ENCODE assay signal across 18 mouse cellular contexts in genomic region chr8:80981696-80982095, GRCm38 (mm10). TPM values are rescaled to one million over a fixed set of nuclear protein-coding genes. Genes with fewer than 3 reads are reported as not detected.
DNase-seq lines count a peak whose midpoint lies in the region; ATAC-seq lines count a peak whose summit lies in the region.
"Had no signal": no experiment of that assay in that cellular context is flagged by ENCODE, and none has a peak within 500 bp of the region (broad histone marks: within the 10 kb centered on the region; RNA-seq: fewer than 3 reads in every experiment).

No protein-coding gene starts in this region.

- H3K9ac ChIP-seq in heart, embryonic 11.5 days (ENCODE audit: low read depth, low read length): no peak overlapping the region
- H3K9ac ChIP-seq: forebrain, embryonic 15.5 days had no signal

- H3K4me2 ChIP-seq in heart, embryonic 11.5 days: no peak overlapping the region
- H3K4me2 ChIP-seq: forebrain, embryonic 15.5 days had no signal

- WGBS in heart, embryonic 11.5 days (ENCODE audit: insufficient replicate concordance): 81% methylated on average over 9 of the region's 9 CpGs

- H3K27ac ChIP-seq in heart, embryonic 11.5 days (ENCODE audit: low read depth, low read length): no peak overlapping the region
- H3K27ac ChIP-seq: embryonic facial prominence, embryonic 10.5 days; heart, embryonic 10.5 days; hindbrain, postnatal 0 days; limb, embryonic 10.5 days had no signal

- no peaks in the 10 kb centered on the region for H3K4me1 ChIP-seq in heart, embryonic 11.5 days (ENCODE audit: control insufficient read depth, insufficient read depth, low read length)
- H3K4me1 ChIP-seq: heart, embryonic 10.5 days had no signal

- peak; percentile 11 for DNase-seq in kidney, postnatal 10 days
- DNase-seq in kidney, adult 8-10 months: no peak
- DNase-seq in A20 (ENCODE audit: low read depth, low spot score): peak; percentile 77
- DNase-seq in spleen, postnatal 36 days (ENCODE audit: low spot score in 2 of 2): peak; percentile 79 to 84
- DNase-seq: adrenal gland, postnatal 25 days; cerebellum, adult 9-10 months; lung, postnatal 14 days; thymus, adult 18-20 months; thymus, postnatal 4 days had no signal

- H3K27me3 ChIP-seq in heart, embryonic 11.5 days (ENCODE audit: control insufficient read depth, insufficient read depth, low read length): no peaks in the 10 kb centered on the region
- H3K27me3 ChIP-seq: forebrain, embryonic 15.5 days had no signal

- no peaks in the 10 kb centered on the region for H3K9me3 ChIP-seq in heart, embryonic 11.5 days (replicated peaks; ENCODE audit: control insufficient read depth, low read length)
- H3K9me3 ChIP-seq: embryonic facial prominence, embryonic 10.5 days; forebrain, embryonic 15.5 days; heart, embryonic 10.5 days; limb, embryonic 10.5 days had no signal

- ATAC-seq in hematopoietic stem cell, adult 5-6 weeks (replicated peaks in 1 of 2; ENCODE audit: insufficient read depth in 1 of 2, low FRiP score in 2 of 2, low TSS enrichment in 1 of 2, low read depth in 1 of 2, poor library complexity in 2 of 2, severe bottlenecking in 2 of 2): peak; percentile 67 to 80; a peak in 2 of 4 replicates
- no peak for ATAC-seq in heart, embryonic 11.5 days (replicated peaks; ENCODE audit: insufficient number of reproducible peaks, low FRiP score, low TSS enrichment)
- no peak for ATAC-seq in cerebellum, adult (ENCODE audit: insufficient number of reproducible peaks, low FRiP score, low TSS enrichment)
- ATAC-seq: hindbrain, postnatal 0 days; intestine, embryonic 16.5 days had no signal

- peaks cover 15% of the 10 kb centered on the region; the same call in 1 of the 2 replicates for H3K36me3 ChIP-seq in heart, embryonic 11.5 days (ENCODE audit: control insufficient read depth, insufficient read depth, low read length)

- H3K4me3 ChIP-seq in heart, embryonic 11.5 days (ENCODE audit: low read depth, low read length): no peak overlapping the region
- H3K4me3 ChIP-seq: embryonic facial prominence, embryonic 10.5 days; forebrain, embryonic 15.5 days; heart, embryonic 10.5 days; limb, embryonic 10.5 days had no signal

RNA-seq across cellular contexts. Expression of gene Usp38, which starts 33.0 kb away (rescaled TPM):
- 38.0 and 38.3 TPM in 2 replicates for total RNA-seq in hematopoietic stem cell, adult 5-6 weeks (2017)
- 19.2 and 19.3 TPM in 2 replicates for polyA plus RNA-seq in heart, embryonic 11.5 days (2014; fragmentation: Nextera tagmentation; extraction: Ambion mirVana)

Comparison
In these comparisons a context has a peak if more than half of its experiments do, and no peak if none do; other contexts are left out.
1. DNase-seq: peak in kidney, postnatal 10 days (single experiment), A20 (single experiment) and spleen, postnatal 36 days (2 of 2); none in kidney, adult 8-10 months (0 of 2).
2. ATAC-seq: peak in hematopoietic stem cell, adult 5-6 weeks (2 of 2); none in heart, embryonic 11.5 days (single experiment) and cerebellum, adult (single experiment).